Mouse (Mus musculus) ovary, adult 18-20 months (tissue): ENCODE measurements around the gene Gbp8.
"Not testable (repeated sequence)": the region's sequence is repeated elsewhere in the genome, so short reads cannot be mapped to it uniquely, and the experiment has no call there.

ENCODE experiments used
- DNase-seq: peaks from one replicate; pipeline ENCODE4 v3.0.0; 2022; ENCODE audit warnings: low spot score, mixed read lengths

The Gbp8 gene

GRCm38 (mm10) chr5:105139409-105140088, at the start of gene Gbp8, which contains the start of the genes Gbp9 and Gbp4:
Gbp8 (minus strand) TSS chr5:105139540.
Gbp9 (minus strand) TSS chr5:105139539.
Gbp4 (minus strand) TSS chr5:105139586.
- not testable (repeated sequence) for DNase-seq

- DNase-seq = no peak
These were observed 42.1 kb upstream of the Gbp8 start for GRCm38 (mm10) chr5:105181446-105181845.

- DNase-seq = no peak
These were observed 17.2 kb upstream of the Gbp8 start for GRCm38 (mm10) chr5:105156582-105156981.

- no peak for DNase-seq
These were observed 14.7 kb upstream of the Gbp8 start for GRCm38 (mm10) chr5:105154049-105154448.

GRCm38 (mm10) chr5:105148062-105148461, 8.7 kb upstream of the Gbp8 start:
- not testable (repeated sequence) for DNase-seq

- no peak for DNase-seq
These were observed 7.1 kb upstream of the Gbp8 start for GRCm38 (mm10) chr5:105146447-105146846.

- not testable (repeated sequence) for DNase-seq
These were observed 6.4 kb upstream of the Gbp8 start for GRCm38 (mm10) chr5:105145731-105146130.

GRCm38 (mm10) chr5:105140089-105140810, 910 bp upstream of the Gbp8 start:
- DNase-seq = not testable (repeated sequence)

GRCm38 (mm10) chr5:105138906-105139305, 434 bp downstream of the Gbp8 start:
- no peak for DNase-seq

- not testable (repeated sequence) for DNase-seq
These were observed 2.5 kb downstream of the Gbp8 start for GRCm38 (mm10) chr5:105136706-105137304.

- DNase-seq = not testable (repeated sequence)
These were observed 17.6 kb downstream of the Gbp8 start for GRCm38 (mm10) chr5:105121731-105122130.

GRCm38 (mm10) chr5:105115740-105116139, 23.6 kb downstream of the Gbp8 start:
- no peak for DNase-seq

- DNase-seq = no peak
These were observed 24.6 kb downstream of the Gbp8 start for GRCm38 (mm10) chr5:105114696-105115095.

GRCm38 (mm10) chr5:105113656-105114055, 25.7 kb downstream of the Gbp8 start:
- DNase-seq = no peak

GRCm38 (mm10) chr5:105110271-105110852, 29.0 kb downstream of the Gbp8 start:
- peak; percentile 24 for DNase-seq

GRCm38 (mm10) chr5:105109775-105110174, 29.6 kb downstream of the Gbp8 start:
- DNase-seq = not testable (repeated sequence)

- DNase-seq = not testable (repeated sequence)
These were observed 33.7 kb downstream of the Gbp8 start for GRCm38 (mm10) chr5:105105689-105106088.

GRCm38 (mm10) chr5:105081900-105082299, 57.4 kb downstream of the Gbp8 start:
- DNase-seq = no peak

- DNase-seq = not testable (repeated sequence)
These were observed 71.0 kb downstream of the Gbp8 start for GRCm38 (mm10) chr5:105068356-105068755.

- DNase-seq = not testable (repeated sequence)
These were observed 74.9 kb downstream of the Gbp8 start for GRCm38 (mm10) chr5:105064443-105064842.

- DNase-seq = no peak
These were observed 76.0 kb downstream of the Gbp8 start for GRCm38 (mm10) chr5:105063321-105063720.

GRCm38 (mm10) chr5:105062403-105062802, 76.9 kb downstream of the Gbp8 start:
- DNase-seq = not testable (repeated sequence)
